Mouse (Mus musculus): ENCODE results near the gene Zfr. TPM values are rescaled to one million over a fixed set of nuclear protein-coding genes. Genes with fewer than 3 reads are reported as not detected.

Zfr gene
- polyA plus RNA-seq, 1 experiment from 2014 or later: 85.9 TPM

GRCm38 (mm10) chr15:12233021-12233420 lies 115.4 kb downstream of the Zfr start:
- no peak for ATAC-seq (ENCODE audit: insufficient read depth, low FRiP score)
- peaks cover 26% of the 10 kb centered on the region for H3K4me1 ChIP-seq (ENCODE audit: control insufficient read depth, insufficient read depth, low read length)
- no peak overlapping the region for H3K9ac ChIP-seq (ENCODE audit: low read length)
- H3K4me2 ChIP-seq (ENCODE audit: low read depth, low read length): no peak overlapping the region
- no peak overlapping the region for H3K4me3 ChIP-seq (replicated peaks; ENCODE audit: low read length)
- H3K27ac ChIP-seq (ENCODE audit: low read length): peak overlapping the region; percentile 68; the same call in 1 of the 2 replicates
- H3K9me3 ChIP-seq (replicated peaks; ENCODE audit: control insufficient read depth, low read length): no peaks in the 10 kb centered on the region
- WGBS: 74% methylated on average over 4 of the region's 4 CpGs
- H3K36me3 ChIP-seq (ENCODE audit: control insufficient read depth, insufficient read depth, low read length): no peaks in the 10 kb centered on the region
- H3K27me3 ChIP-seq (ENCODE audit: control insufficient read depth, insufficient read depth, low read length): no peaks in the 10 kb centered on the region

MicroRNAs encoded within 50 kb of the gene (microRNA counts, 519-probe panel; counts per million panel counts)
- 1,103 counts per million, percentile 7 among the panel's probes with 10 or more counts for microRNA mmu-miR-1898

Small RNA genes within 50 kb of the gene (microRNA-seq; reads per million reads assigned to microRNA genes)
- not detected for gene Mir1898

Other genes with a start within 250 kb of the Zfr start
- 3.4 and 3.5 TPM in 2 replicates for gene Npr3, start 210.5 kb upstream of the Zfr start, polyA plus RNA-seq (2015; fragmentation: Nextera tagmentation; extraction: Ambion mirVana)
- 539 and 637 TPM in 2 replicates for gene Sub1, start 120.8 kb upstream of the Zfr start, polyA plus RNA-seq (2015; fragmentation: Nextera tagmentation; extraction: Ambion mirVana)
- 16.1 and 17.2 TPM in 2 replicates for gene Mtmr12, start 87.2 kb downstream of the Zfr start, polyA plus RNA-seq (2015; fragmentation: Nextera tagmentation; extraction: Ambion mirVana)
- gene Golph3, start 203.6 kb downstream of the Zfr start, polyA plus RNA-seq (2015; fragmentation: Nextera tagmentation; extraction: Ambion mirVana): 70.8 and 73.8 TPM in 2 replicates
- gene 1810049J17Rik, start 204.1 kb downstream of the Zfr start, polyA plus RNA-seq (2015; fragmentation: Nextera tagmentation; extraction: Ambion mirVana): 0.75 TPM in 1 of 2 replicates, not detected in the other

All from stomach, embryonic 16.5 days (tissue).